Mouse (Mus musculus) yolk sac, embryonic 10.5 days (tissue): ENCODE data around the gene Pnmt.
A peak's percentile ranks its signal among the peaks of the same experiment; 100 is the strongest.

Source experiments
- DNase-seq: peaks from one replicate; pipeline ENCODE4 v3.0.0-alpha.2; 2017; ENCODE audit warnings: low spot score

Gene Pnmt

DNA sequence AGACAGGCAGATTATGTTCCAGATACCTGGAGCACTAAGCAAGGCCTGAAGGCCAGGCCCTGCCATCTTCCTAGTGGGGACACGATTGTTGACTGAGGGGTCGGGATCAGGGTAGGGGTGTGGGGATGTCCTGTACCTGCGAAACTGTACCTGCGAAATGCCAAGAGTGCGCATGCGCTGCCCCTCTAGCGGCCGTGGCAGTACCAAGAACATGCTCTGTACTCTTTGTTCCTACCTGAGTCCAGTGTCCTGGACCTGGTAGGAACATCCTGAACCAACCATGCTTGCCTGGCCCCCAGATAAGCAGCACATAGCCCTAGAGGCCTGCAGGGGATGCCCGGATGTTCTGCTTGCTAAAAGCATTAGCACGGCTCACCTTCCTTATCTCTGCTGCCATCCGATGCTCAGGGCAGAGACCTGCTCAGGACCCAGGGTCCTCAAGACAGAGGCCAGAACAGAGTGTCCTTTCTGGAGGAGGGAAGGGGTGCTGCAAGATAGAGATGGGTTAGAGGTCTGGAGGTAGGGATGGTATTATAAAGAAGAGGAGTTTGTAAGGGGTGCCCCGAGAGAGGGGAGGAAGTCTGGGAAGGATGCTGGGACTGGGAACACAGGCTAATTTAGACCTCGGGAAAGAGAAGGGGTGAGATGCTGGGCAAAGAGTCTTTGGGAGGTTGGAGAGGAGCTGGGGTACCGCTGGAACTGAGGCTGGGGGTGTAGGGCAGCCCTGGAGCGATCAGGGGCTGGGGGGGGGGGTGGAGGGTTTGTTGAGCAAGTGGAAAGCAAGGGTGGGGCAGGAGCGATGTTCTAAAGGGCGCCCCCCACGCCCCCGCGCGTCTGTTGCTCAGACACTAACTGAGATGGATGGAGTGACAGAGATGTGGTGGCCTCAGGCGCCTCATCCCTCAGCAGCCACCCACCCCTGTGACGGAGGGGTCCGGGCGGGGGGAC lies at the start of gene Pnmt:
Gene Pnmt, plus strand, starts transcription at position 813 of the 948 bp plus-strand sequence.
- DNase-seq: no peak

DNA sequence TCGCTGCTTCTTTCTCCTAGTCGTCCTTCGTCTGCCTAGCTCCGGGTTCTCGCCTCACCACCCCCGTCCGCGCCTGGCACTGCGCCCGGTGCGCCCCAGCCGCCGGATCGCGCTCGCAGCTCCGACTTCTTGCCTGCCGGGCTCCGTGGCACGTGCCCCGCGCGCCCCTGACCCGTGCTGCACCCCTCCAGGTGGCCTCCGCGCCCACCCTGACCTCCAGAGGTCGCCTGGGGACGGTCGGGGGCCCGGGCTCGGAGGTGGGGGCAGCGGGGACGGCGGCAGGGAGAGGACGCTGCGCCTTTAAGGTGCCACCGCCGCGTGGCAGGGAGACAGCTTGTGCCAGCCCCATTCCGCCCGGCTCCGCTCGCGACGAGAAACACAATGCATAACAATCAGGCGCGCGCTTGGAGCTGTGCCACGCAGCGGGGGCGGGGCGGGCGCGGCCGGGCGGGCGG lies 47.7 kb upstream of the Pnmt start:
- no peak for DNase-seq

DNA sequence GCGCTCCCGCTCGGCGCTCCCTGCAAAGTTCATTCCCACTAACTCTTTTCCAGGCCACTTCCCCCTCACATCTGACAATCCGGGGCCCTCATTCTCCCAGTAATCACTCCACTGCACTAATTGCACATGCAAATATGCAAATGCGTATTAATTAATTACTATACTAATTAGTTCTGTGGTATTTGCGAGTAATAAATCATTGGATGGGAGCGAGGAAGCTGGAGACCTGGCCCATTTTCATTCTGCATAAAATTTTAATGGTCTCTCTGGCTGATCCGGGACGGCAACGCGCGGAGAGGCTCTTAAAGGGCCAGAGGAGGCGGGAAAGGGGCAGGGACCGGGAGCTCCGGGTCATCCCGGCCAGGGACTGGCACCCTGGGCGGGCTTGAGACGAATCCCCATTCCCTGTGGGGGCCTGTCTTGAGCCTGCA lies 47.2 kb upstream of the Pnmt start:
- DNase-seq: no peak

DNA sequence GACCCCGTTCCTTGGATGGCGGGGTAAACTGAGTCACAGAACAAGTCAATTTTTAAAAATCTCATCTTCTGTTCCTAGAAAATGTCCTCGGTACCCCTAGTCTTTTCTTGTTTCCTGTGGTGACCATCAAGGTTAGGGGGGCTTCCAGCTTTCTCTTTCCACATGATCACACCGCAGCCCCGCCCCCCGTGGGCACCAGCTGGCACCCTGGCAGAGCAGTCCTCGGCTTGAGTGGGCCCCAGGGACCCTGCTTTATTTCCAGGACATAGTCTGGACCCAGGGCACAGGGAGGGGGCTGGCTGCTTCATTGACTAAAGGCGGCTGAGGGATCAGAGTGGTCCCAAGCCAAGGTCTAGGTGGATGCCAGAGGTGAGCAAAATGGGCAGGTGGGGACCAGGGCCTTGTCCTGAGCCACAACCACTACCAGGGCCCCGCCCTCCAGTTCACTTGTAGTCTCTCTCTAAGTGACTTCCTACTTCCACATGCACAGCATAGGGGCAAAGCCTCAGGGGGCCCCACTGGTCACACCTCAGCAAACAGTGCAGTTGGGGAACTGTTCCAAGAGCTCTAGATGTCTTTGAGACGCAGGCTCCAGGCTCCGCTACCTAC lies 46.5 kb upstream of the Pnmt start:
- DNase-seq: no peak

DNA sequence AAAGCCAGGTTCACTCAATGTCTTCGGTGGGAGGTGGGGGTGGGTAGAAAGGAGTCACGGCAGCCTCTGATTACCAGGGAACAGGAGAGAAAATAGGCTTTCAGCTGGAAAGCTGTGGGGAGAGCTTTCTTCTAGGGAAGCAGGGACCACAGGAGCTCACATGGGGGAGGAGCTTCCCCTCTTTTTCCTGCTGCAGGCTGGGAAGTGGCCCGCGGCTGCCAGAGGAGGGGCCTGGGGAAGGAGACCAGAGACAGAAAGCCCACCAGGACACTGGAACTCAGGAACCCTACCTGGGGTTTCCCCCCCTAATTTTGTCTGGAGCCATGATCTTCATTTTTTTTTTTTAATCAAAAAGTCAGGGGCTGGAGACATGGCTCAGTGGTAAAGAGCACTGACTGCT lies 45.7 kb upstream of the Pnmt start:
- DNase-seq: no peak

GRCm38 (mm10) chr11:98341174-98341573 lies 45.1 kb upstream of the Pnmt start:
- DNase-seq: no peak

DNA sequence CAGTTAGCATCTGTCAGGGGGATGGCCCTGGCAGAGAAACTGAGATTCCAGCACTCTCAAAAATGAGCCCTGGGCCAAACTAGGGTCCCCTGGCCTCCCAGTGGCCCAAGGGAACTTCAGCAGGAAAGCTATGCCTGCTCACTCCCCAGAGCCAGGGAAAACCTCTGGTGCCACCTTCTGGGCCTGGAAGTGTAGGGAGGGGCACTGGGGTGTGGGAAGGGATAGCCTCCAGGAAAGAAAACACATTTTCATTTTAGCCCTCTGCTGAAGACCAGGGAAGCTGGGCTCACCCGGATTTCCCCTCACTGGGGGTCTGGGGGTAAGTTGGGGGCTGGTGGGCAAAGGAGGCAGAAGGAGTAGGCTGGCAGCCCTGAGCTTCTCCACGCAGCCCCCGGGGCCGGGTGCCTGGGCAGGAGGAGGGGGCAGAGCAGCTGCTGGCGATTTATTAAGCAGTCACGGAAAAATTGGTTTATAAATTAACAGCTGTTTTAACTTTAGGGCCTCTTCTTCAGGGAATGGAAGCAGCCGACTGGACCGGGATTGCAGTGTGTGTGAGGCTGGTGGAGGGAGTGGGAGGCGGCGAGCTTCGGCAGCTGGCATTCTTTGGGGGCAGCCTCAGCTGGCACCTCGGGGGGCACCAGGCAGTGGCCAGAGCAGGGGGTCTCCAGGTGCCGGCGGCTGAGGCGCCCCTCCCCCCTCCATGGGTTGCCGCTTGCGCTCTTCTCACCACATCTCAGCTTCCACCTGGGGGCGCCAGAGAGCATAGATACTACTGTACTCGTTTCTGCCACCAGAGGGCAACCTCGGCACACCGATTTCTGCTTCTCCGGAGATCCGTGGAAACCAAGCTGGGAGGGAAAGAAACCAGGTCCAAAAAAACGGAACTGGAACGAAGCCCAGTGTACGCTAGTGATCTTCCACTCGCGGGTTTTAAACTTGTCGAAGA lies 44.0 kb upstream of the Pnmt start:
- peak; percentile 76 for DNase-seq

DNA sequence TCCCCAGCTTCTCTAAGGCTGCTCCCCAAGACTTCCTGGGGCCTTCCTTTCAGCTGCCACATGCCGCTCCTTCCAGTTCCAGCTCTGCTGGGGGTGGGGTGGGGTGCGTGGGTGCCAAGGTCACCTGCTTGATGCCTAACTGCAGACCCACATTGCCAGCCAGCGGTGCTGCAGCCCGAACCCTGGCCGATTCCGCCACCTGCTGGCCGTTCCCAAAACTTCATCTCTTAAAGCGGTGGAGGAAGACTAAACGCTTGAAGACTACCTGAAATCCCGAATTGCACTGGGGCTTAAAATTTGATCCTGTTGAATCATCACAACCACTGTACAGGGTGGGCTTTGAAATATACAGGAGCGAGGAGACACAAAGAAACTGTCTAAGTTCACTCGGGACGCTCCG lies 41.0 kb upstream of the Pnmt start:
- peak; percentile 55 for DNase-seq

GRCm38 (mm10) chr11:98346168-98346567 lies 40.1 kb upstream of the Pnmt start:
- DNase-seq: no peak

DNA sequence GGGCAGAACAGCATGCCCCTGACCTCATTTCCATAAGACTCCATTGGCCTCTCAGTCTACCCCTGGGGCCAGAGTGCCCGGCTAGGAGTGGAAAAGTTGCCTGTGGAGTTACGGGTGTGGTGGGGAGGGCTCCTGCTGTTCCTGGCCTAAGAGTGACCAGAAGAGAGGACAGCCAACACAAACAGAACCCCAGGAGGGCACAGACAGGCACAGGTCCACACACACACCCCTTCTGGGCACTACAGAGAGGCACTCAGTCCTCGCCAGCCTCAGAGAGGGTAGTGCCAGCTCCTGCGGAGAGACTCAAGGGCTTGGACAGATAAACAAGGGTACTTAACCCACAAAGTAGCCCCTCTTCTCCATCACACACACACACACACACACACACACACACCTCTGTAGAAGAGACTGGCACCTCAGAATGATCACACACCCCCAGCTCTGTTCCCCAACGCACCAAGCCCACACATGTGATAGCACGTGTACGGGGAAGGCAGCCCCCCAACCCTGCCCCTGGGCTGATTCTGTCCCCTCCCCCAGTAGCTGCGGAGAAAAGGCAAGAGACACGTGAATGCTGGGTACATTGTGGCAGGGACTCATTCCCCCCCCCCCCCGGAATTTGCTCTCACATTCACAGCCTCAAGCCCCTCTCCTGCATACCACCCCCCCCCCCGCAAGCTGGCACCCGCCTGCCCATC lies 38.7 kb upstream of the Pnmt start:
- no peak for DNase-seq

GRCm38 (mm10) chr11:98348083-98348961 lies 37.9 kb upstream of the Pnmt start, which contains the start of gene Ppp1r1b:
Gene Ppp1r1b, plus strand, starts transcription at chr11:98348404.
- no peak for DNase-seq

GRCm38 (mm10) chr11:98349308-98349707 lies 36.9 kb upstream of the Pnmt start:
- no peak for DNase-seq

GRCm38 (mm10) chr11:98352272-98352990 lies 33.8 kb upstream of the Pnmt start:
- DNase-seq: no peak

DNA sequence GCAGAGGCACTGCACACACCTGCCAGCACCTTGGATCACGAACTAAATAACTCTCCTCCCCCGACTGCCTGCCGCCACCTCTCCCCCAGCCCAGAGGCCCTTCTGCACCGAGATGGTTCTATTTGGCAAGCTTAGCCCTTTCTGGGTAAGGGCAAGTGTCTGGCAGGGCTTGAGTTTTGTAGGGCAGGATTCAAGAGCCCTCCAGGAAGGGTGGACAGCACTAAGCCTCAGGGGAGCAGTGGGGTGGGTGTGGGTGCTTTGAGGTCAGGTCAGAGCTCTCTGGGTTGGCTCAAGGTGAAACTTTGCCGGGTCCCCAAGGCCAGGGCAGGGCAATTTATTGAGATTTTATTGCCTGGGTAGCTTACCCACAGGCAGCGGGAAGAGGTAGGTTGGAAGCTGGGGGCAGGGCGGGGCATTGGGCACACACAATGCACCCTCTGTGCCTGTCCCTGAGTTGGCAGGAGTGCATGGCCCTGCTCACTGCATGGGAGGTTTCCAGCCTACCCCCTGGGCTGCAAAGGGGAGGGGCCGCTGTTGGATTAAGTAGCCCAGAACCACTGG lies 32.5 kb upstream of the Pnmt start:
- no peak for DNase-seq

- DNase-seq: no peak
Observed at GRCm38 (mm10) chr11:98354445-98354844, 31.8 kb upstream of the Pnmt start.

DNA sequence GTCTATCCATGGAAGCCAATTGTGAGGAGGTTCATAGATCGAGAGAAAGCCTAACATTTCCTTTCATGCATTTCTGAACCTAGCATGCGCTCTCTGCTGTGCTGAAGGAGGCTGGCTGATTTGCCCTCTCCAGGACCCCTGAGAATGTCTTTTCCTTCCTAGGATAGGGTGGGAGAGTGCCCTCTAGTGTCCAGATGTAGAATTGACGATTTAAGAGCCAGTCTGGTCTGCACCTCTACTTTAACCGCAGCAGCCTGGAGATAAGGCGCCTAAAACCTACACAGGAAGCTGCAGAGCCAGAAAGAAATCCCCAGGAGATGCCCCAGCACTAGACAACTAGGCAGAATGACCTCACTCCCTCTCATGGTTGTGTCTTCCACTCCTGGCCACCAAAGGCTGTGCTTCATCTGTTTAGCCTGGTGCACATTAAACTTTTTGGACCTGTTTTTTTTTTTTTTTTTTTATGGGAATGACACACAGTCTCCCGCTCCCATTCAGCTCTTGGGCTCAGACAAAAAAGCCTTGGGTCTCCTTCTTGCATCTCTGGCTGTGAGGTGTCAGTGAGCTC lies 30.4 kb upstream of the Pnmt start:
- peak; percentile 53 for DNase-seq

DNA sequence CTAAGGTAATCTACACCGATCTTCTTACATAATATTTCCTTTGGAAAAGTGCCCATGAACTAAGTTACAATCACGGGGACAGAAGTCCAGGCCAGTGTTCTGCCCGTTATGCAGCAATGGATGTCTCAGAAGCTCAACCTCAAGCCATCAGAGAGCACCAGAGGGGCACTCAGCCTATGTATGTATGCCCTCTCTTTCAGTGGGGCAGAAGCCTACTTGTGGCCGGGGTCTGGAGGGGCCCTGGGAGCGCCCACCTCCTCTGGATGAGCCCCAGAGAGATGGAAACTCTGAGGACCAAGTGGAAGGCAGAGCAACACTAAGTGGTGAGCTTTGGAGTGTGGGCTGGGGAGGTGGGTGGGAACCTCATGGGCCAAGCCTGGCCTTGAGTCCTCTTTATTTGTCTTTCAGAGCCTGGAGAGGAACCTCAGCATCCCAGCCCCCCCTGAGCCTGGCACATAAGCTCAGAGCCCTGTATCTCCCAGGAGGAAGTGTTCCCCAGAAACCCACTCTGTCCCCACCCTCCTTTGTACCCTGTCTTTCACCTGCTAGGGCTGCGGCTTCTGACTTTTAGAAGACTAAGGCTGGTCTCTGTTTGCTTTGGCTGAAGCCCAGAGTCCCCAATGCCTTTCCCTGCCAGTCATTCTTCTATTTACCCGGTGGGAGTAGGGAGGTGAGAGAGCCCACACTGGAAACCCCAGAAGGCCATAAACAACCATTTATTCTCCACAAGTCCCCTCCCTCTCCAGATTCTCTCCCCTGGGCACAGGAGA lies 29.4 kb upstream of the Pnmt start:
- DNase-seq: no peak
